Mouse (Mus musculus): ENCODE measurements around the gene Cdkl5.

DNA sequence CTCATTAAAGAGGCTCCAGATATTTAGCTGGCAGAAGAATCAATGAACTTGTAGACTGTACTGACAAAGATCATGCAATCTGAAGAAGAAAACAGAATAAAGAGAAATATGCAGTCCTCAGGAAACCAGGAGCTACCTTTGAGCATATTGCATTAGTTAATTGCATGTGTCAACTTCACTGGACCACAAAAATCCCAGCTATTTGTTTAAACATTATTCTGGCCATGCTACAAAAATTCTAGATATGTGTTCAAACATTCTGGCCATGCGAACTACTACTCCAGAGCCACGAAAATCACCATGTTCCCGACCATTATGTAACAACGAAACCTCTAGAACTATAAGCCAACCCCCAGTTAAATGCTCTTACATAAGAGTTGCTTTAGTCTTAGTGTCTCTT is 49.8 kb downstream of the Cdkl5 start:
- TF ChIP-seq ZNF384 (IDR thresholded peaks at IDR 0.05; ENCODE audit: low read depth, low read length): no peak
- no peak for TF ChIP-seq HCFC1 (IDR thresholded peaks at IDR 0.05; ENCODE audit: borderline replicate concordance, insufficient read depth, low read length)
- no peak for TF ChIP-seq MAFK (IDR thresholded peaks at IDR 0.05; ENCODE audit: insufficient read depth, low read depth, low read length)
